Mouse (Mus musculus) midbrain, embryonic 10.5 days (tissue): Measurements from ENCODE around the gene Eif2b5. TPM values are rescaled to one million over a fixed set of nuclear protein-coding genes. Genes with fewer than 3 reads are reported as not detected.
"Not testable (repeated sequence)": the region's sequence is repeated elsewhere in the genome, so short reads cannot be mapped to it uniquely, and the experiment has no call there.

Source experiments
- DNase-seq: peaks from one replicate; pipeline ENCODE4 v3.0.0-alpha.2; 2017; ENCODE audit warnings: low spot score
- H3K27ac ChIP-seq: fragments of 300-500 bp; sonication (generic); replicated peaks from 2 replicates; pipeline ENCODE4 v1.5.1; 2016; ENCODE audit warnings: mild to moderate bottlenecking
- H3K27me3 ChIP-seq: fragments of 300-500 bp; sonication (generic); 2 replicates; pipeline ENCODE4 v1.6.1; 2016; ENCODE audit warnings: low read depth, mild to moderate bottlenecking; ENCODE audit not compliant: poor library complexity, severe bottlenecking
- H3K36me3 ChIP-seq: fragments of 300-500 bp; sonication (generic); 2 replicates; pipeline ENCODE4 v1.6.1; 2016; ENCODE audit warnings: mild to moderate bottlenecking, moderate library complexity
- H3K4me1 ChIP-seq: fragments of 300-500 bp; sonication (generic); 2 replicates; pipeline ENCODE4 v1.6.1; 2016
- H3K4me3 ChIP-seq: fragments of 300-500 bp; sonication (generic); 2 replicates; pipeline ENCODE4 v1.5.1; 2016; ENCODE audit warnings: mild to moderate bottlenecking, moderate library complexity
- H3K9me3 ChIP-seq: fragments of 300-500 bp; sonication (generic); replicated peaks from 2 replicates; pipeline ENCODE4 v1.6.1; 2016; ENCODE audit warnings: mild to moderate bottlenecking
- WGBS: fragments of 180-500 bp; shearing (Covaris S2); methylation state at CpG from one replicate; pipeline ENCODE4 v1.1.7; 2016; 5-methylcytosine and 5-hydroxymethylcytosine counted together
- polyA plus RNA-seq: library from polyadenylated mRNA; unstranded; fragments of >200 nt; fragmentation: Nextera tagmentation; extraction: Ambion mirVana; gene quantifications from 2 replicates; pipeline ENCODE4 v1.2.1, GENCODE M21; 2016

The Eif2b5 gene
- 151 TPM in 2 replicates for polyA plus RNA-seq

- peak within 1 kb of the TSS; percentile 93 for H3K27ac ChIP-seq
- peaks cover 38% of the 10 kb centered on the region for H3K36me3 ChIP-seq
- H3K4me3 ChIP-seq: peak within 1 kb of the TSS; percentile 92
- DNase-seq: peak; percentile 90
- peaks cover 22% of the 10 kb centered on the region for H3K27me3 ChIP-seq
- H3K4me1 ChIP-seq: peaks cover 25% of the 10 kb centered on the region
- 0% methylated on average over 49 of the region's 49 CpGs for WGBS
- H3K9me3 ChIP-seq: no peaks in the 10 kb centered on the region
These were observed at the start of gene Eif2b5 for GRCm38 (mm10) chr16:20498677-20499475. Gene Eif2b5, plus strand, starts transcription at chr16:20498817.

GRCm38 (mm10) chr16:20451774-20452173 is 46.8 kb upstream of the Eif2b5 start:
- no peaks in the 10 kb centered on the region for H3K27me3 ChIP-seq
- WGBS: 82% methylated on average over 6 of the region's 6 CpGs
- H3K27ac ChIP-seq: no peak overlapping the region
- no peaks in the 10 kb centered on the region for H3K4me1 ChIP-seq
- no peaks in the 10 kb centered on the region for H3K36me3 ChIP-seq
- H3K9me3 ChIP-seq: no peaks in the 10 kb centered on the region
- no peak for DNase-seq
- no peak overlapping the region for H3K4me3 ChIP-seq

GRCm38 (mm10) chr16:20454155-20454654 is 44.4 kb upstream of the Eif2b5 start:
- WGBS: 93% methylated on average over 6 of the region's 6 CpGs
- Histone ChIP-seq H3K27me3 (no peaks in the 10 kb centered on the region), H3K27ac (no peak overlapping the region), H3K9me3 (no peaks in the 10 kb centered on the region), H3K36me3 (no peaks in the 10 kb centered on the region), H3K4me1 (no peaks in the 10 kb centered on the region), H3K4me3 (no peak overlapping the region)
- no peak for DNase-seq

- no peak for DNase-seq
- Histone ChIP-seq H3K4me1 (no peaks in the 10 kb centered on the region), H3K27me3 (no peaks in the 10 kb centered on the region), H3K36me3 (no peaks in the 10 kb centered on the region), H3K4me3 (no peak overlapping the region), H3K9me3 (no peaks in the 10 kb centered on the region), H3K27ac (no peak overlapping the region)
- WGBS: 50% methylated on average over 1 of the region's 1 CpGs
These were observed 42.5 kb upstream of the Eif2b5 start for GRCm38 (mm10) chr16:20456106-20456505.

- 92% methylated on average over 5 of the region's 5 CpGs for WGBS
These were observed 39.9 kb upstream of the Eif2b5 start for GRCm38 (mm10) chr16:20458736-20459135.

GRCm38 (mm10) chr16:20464725-20465124 is 33.9 kb upstream of the Eif2b5 start:
- Histone ChIP-seq H3K36me3 (no peaks in the 10 kb centered on the region), H3K27ac (no peak overlapping the region), H3K27me3 (no peaks in the 10 kb centered on the region), H3K9me3 (no peaks in the 10 kb centered on the region), H3K4me1 (no peaks in the 10 kb centered on the region), H3K4me3 (no peak overlapping the region)
- DNase-seq: no peak

More at GRCm38 (mm10) chr16:20458736-20459135, 39.9 kb upstream of the Eif2b5 start:
- H3K4me1 ChIP-seq, H3K27ac ChIP-seq, H3K36me3 ChIP-seq, H3K27me3 ChIP-seq, H3K9me3 ChIP-seq, DNase-seq, H3K4me3 ChIP-seq: not testable (repeated sequence)

GRCm38 (mm10) chr16:20470981-20471380 is 27.6 kb upstream of the Eif2b5 start:
- H3K36me3 ChIP-seq: no peaks in the 10 kb centered on the region
- H3K4me1 ChIP-seq: no peaks in the 10 kb centered on the region
- H3K27me3 ChIP-seq: no peaks in the 10 kb centered on the region
- no peak overlapping the region for H3K4me3 ChIP-seq
- DNase-seq: no peak
- H3K27ac ChIP-seq: no peak overlapping the region
- no peaks in the 10 kb centered on the region for H3K9me3 ChIP-seq
- 90% methylated on average over 2 of the region's 2 CpGs for WGBS

- no peaks in the 10 kb centered on the region for H3K36me3 ChIP-seq
- H3K27me3 ChIP-seq: no peaks in the 10 kb centered on the region
These were observed 26.9 kb upstream of the Eif2b5 start for GRCm38 (mm10) chr16:20471686-20472085.

GRCm38 (mm10) chr16:20473748-20474147 is 24.9 kb upstream of the Eif2b5 start:
- Histone ChIP-seq H3K4me1 (no peaks in the 10 kb centered on the region), H3K27ac (no peak overlapping the region), H3K4me3 (no peak overlapping the region), H3K36me3 (no peaks in the 10 kb centered on the region), H3K27me3 (no peaks in the 10 kb centered on the region), H3K9me3 (no peaks in the 10 kb centered on the region)
- DNase-seq: no peak
- 91% methylated on average over 1 of the region's 1 CpGs for WGBS

More at GRCm38 (mm10) chr16:20471686-20472085, 26.9 kb upstream of the Eif2b5 start:
- no peaks in the 10 kb centered on the region for H3K9me3 ChIP-seq
- no peaks in the 10 kb centered on the region for H3K4me1 ChIP-seq
- no peak overlapping the region for H3K27ac ChIP-seq
- no peak for DNase-seq
- 73% methylated on average over 1 of the region's 1 CpGs for WGBS
- no peak overlapping the region for H3K4me3 ChIP-seq

GRCm38 (mm10) chr16:20474211-20474610 is 24.4 kb upstream of the Eif2b5 start:
- DNase-seq: no peak
- Histone ChIP-seq H3K4me3 (no peak overlapping the region), H3K27ac (no peak overlapping the region), H3K4me1 (no peaks in the 10 kb centered on the region), H3K36me3 (no peaks in the 10 kb centered on the region), H3K27me3 (no peaks in the 10 kb centered on the region), H3K9me3 (no peaks in the 10 kb centered on the region)
- WGBS: 93% methylated on average over 8 of the region's 8 CpGs

- 86% methylated on average over 6 of the region's 6 CpGs for WGBS
- H3K36me3 ChIP-seq: no peaks in the 10 kb centered on the region
- H3K9me3 ChIP-seq: no peaks in the 10 kb centered on the region
- no peak overlapping the region for H3K27ac ChIP-seq
- no peak overlapping the region for H3K4me3 ChIP-seq
- H3K27me3 ChIP-seq: no peaks in the 10 kb centered on the region
- no peaks in the 10 kb centered on the region for H3K4me1 ChIP-seq
- no peak for DNase-seq
These were observed 23.8 kb upstream of the Eif2b5 start for GRCm38 (mm10) chr16:20474786-20475185.

GRCm38 (mm10) chr16:20475335-20475734 is 23.3 kb upstream of the Eif2b5 start:
- 97% methylated on average over 1 of the region's 1 CpGs for WGBS

GRCm38 (mm10) chr16:20476857-20477256 is 21.8 kb upstream of the Eif2b5 start:
- H3K36me3 ChIP-seq: no peaks in the 10 kb centered on the region
- H3K9me3 ChIP-seq: no peaks in the 10 kb centered on the region
- no peak overlapping the region for H3K4me3 ChIP-seq
- no peak for DNase-seq
- no peaks in the 10 kb centered on the region for H3K4me1 ChIP-seq
- 71% methylated on average over 1 of the region's 1 CpGs for WGBS
- H3K27me3 ChIP-seq: no peaks in the 10 kb centered on the region
- no peak overlapping the region for H3K27ac ChIP-seq

More at GRCm38 (mm10) chr16:20475335-20475734, 23.3 kb upstream of the Eif2b5 start:
- Histone ChIP-seq H3K4me1 (no peaks in the 10 kb centered on the region), H3K9me3 (no peaks in the 10 kb centered on the region), H3K36me3 (no peaks in the 10 kb centered on the region), H3K27ac (no peak overlapping the region), H3K4me3 (no peak overlapping the region), H3K27me3 (no peaks in the 10 kb centered on the region)
- no peak for DNase-seq
